Mouse (Mus musculus): ENCODE results near the gene Pfpl.

The Pfpl gene

DNA sequence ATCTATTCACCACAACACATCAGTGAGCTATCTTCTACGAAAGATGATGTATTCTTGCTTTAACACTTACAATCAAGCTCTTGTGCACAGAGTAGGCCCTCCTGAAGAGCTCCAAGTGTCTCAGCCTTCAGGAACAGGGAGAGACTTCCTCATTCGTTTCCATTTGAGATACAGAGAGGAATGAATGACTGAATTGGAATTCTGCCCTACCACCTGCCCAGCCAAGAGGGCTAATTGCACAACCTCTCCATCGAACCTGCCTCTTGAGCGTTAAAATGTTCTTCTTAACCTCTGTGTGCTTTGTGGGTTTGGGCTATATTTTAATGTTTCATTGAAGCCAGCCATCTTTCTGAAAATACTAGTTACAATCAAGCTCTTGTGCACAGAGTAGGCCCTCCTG is 37.0 kb downstream of the Pfpl start:
- no peak for DNase-seq (ENCODE audit: low spot score)

GRCm38 (mm10) chr19:12465530-12466144 is 37.9 kb downstream of the Pfpl start:
- no peak for DNase-seq (ENCODE audit: low spot score)

- peak; percentile 18 for DNase-seq (ENCODE audit: low spot score)
Measured at GRCm38 (mm10) chr19:12466204-12466603, 38.5 kb downstream of the Pfpl start.

DNA sequence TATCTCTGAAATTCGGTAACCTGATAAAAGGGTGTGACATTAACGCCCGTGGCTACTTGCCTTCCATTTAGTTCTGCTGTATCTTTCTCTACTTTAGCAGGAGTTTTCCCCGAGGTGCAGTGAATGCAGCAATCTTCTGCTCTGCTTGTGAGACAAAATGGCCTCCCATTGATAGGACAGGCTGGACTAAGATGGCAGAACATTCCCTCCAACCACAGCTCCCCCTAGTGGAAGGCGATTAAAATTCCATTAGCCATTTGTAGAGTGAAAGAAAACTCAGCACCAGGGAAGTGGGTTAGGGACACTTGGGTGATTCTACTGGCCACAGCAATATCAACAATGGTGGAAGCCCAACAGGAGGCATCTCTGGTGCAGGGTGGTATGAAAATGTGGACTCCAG is 39.7 kb downstream of the Pfpl start:
- DNase-seq (ENCODE audit: low spot score) = peak; percentile 26

GRCm38 (mm10) chr19:12471866-12472265 is 44.2 kb downstream of the Pfpl start:
- no peak for DNase-seq (ENCODE audit: low spot score)

DNA sequence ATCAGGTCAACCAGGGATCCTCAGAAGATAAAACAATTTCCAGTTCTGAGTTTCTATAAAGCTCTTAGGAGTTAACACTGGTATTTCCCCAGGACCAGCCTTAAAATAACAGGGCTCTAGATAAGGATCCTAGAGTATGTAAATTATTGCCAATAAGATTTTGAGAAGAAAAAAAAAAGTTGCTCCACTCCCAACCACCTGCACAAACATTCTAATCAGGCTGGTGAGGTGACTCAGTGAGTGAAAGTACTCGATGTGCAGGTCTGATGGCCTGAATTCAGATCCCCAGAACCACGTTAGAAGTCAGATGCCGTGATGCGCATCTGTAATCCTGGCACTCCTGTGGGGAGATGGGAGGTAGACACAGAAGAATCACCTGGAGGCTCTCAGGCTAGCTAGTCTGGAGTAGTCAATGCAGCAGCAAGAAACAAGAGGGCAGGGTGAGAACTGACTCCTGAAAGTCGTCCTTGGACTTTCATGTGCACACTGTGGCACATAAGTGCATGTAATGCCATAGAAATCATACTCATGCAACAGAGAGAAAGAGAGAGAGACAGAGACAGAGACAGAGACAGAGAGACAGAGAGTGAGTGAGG is 44.8 kb downstream of the Pfpl start:
- DNase-seq (ENCODE audit: low spot score) = no peak

DNA sequence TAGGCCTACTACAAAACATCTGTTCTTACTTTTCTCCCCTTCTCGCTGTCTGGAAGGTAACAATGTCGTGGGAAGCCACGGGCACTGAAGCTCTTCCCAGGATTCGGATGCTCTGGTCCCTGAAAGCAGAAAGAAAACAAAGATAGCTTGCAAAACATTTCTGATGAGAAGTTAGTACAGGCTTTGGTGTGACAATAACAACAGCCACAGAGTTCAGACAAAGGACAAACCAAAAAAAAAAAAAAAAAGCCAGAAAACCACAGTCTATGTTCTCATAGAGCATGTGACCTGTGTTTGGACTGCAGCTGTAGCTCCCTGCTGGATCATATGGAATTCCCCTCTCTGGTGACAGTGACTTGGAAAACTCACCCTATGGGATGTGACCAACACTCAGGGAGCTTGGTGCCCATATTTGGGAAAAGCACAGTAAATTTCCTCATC is 45.5 kb downstream of the Pfpl start:
- DNase-seq (ENCODE audit: low spot score) = no peak

DNA sequence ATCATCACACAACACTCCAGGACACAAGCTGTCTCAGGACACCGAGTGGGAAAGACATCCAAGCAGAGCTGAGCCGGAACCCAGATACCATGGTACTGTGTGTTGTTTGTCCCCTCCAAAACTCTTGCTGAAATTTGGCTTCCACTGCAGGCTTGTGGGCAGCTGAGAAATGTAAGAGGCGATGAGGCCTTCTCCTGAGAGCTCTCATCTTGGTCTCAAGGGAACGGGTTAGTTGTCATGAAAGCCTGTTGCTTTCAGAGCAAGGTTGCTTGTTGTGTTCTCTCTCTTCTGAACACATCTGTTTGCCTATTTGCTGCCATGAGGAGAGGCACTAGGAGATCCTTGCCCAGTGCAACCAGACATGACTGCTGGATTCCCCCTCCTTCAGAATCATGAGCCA is 46.2 kb downstream of the Pfpl start:
- no peak for DNase-seq (ENCODE audit: low spot score)

GRCm38 (mm10) chr19:12475380-12476250 is 47.9 kb downstream of the Pfpl start:
- no peak for DNase-seq (ENCODE audit: low spot score)

DNA sequence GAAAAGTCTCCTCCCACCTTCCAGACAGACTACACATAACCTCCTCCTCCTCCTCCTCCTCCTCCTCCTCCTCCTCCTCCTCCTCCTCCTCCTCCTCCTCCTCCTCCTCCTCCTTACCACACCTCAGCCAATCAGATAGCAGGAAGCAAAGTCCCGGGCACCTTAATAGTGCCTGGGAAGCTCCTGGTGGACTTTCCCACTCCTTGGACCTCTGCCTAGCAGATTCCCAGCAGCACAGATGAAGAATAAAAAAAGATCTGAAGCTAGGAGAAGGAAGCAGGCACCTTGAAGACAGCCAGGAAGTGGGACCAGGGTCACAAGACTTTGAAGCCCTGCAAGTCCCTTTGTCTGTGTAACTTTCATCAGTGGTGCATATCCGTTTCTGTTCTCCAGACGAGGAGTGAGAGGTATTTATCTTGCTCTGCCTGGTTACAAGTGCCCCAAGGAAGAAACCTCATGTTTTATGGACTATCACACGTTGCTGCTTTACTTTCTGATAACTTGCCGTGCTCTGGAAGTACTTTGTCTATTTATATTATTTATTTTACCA is 49.1 kb downstream of the Pfpl start:
- no peak for DNase-seq (ENCODE audit: low spot score)

GRCm38 (mm10) chr19:12478369-12478768 is 50.7 kb downstream of the Pfpl start:
- no peak for DNase-seq (ENCODE audit: low spot score)

Data from c-Kit-positive CD71-positive TER-119-positive erythroid progenitor cells, embryonic 14.5 days (primary cell).